Mouse (Mus musculus): ENCODE measurements around the gene Coa6. TPM values are rescaled to one million over a fixed set of nuclear protein-coding genes. Genes with fewer than 3 reads are reported as not detected.
A peak's percentile ranks its signal among the peaks of the same experiment; 100 is the strongest.

Gene Coa6
- polyA plus RNA-seq, 2 experiments = 26.7 to 39.5 TPM

GRCm38 (mm10) chr8:126382749-126383148 is 39.6 kb upstream of the Coa6 start:
- Histone ChIP-seq H3K27me3 (ENCODE audit: control insufficient read depth, insufficient read depth, low read length) (no peaks in the 10 kb centered on the region), H3K9me3 (ENCODE audit: control insufficient read depth, low read length) (no peaks in the 10 kb centered on the region), H3K4me3 (ENCODE audit: insufficient read depth in 1 of 2, low read depth in 2 of 2, low read length in 2 of 2) (no peak overlapping the region), H3K4me1 (replicated peaks; ENCODE audit: control insufficient read depth in 2 of 2, insufficient read depth in 2 of 2, low read length in 1 of 2) (no peaks in the 10 kb centered on the region), H3K9ac (replicated peaks) (no peak overlapping the region), H3K27ac (no peak overlapping the region), H3K36me3 (replicated peaks; ENCODE audit: control insufficient read depth, insufficient read depth, low read depth) (no peaks in the 10 kb centered on the region), H3K4me2 (ENCODE audit: low read depth) (no peak overlapping the region)
- 33% methylated on average over 5 of the region's 5 CpGs for whole genome bisulfite sequencing (ENCODE audit: insufficient replicate concordance)
- DNase-seq (ENCODE audit: low read depth in 3 of 3, low spot score in 3 of 3) (no peak), ATAC-seq (ENCODE audit: insufficient read depth) (no peak)
- TF ChIP-seq CTCF (IDR thresholded peaks at IDR 0.05; ENCODE audit: low read depth) (peak; percentile 62), EP300 (IDR thresholded peaks at IDR 0.05; ENCODE audit: low read depth) (no peak)

- no peaks in the 10 kb centered on the region for H3K36me3 ChIP-seq (replicated peaks; ENCODE audit: control insufficient read depth, insufficient read depth, low read depth)
- H3K27me3 ChIP-seq (ENCODE audit: control insufficient read depth, insufficient read depth, low read length) = no peaks in the 10 kb centered on the region
- no peak overlapping the region for H3K9ac ChIP-seq (replicated peaks)
- 62% methylated on average over 4 of the region's 4 CpGs for whole genome bisulfite sequencing (ENCODE audit: insufficient replicate concordance)
- no peaks in the 10 kb centered on the region for H3K4me1 ChIP-seq (replicated peaks; ENCODE audit: control insufficient read depth in 2 of 2, insufficient read depth in 2 of 2, low read length in 1 of 2)
- no peak for ATAC-seq (ENCODE audit: insufficient read depth)
- no peak overlapping the region for H3K4me2 ChIP-seq (ENCODE audit: low read depth)
- no peak for TF ChIP-seq CTCF (IDR thresholded peaks at IDR 0.05; ENCODE audit: low read depth)
- TF ChIP-seq EP300 (IDR thresholded peaks at IDR 0.05; ENCODE audit: low read depth) = no peak
- H3K4me3 ChIP-seq (ENCODE audit: insufficient read depth in 1 of 2, low read depth in 2 of 2, low read length in 2 of 2) = no peak overlapping the region
- H3K9me3 ChIP-seq (ENCODE audit: control insufficient read depth, low read length) = no peaks in the 10 kb centered on the region
- DNase-seq (ENCODE audit: low read depth in 3 of 3, low spot score in 3 of 3) = no peak
- no peak overlapping the region for H3K27ac ChIP-seq
Measured at GRCm38 (mm10) chr8:126387566-126387965, 34.7 kb upstream of the Coa6 start.

- H3K27ac ChIP-seq = no peak overlapping the region
- no peaks in the 10 kb centered on the region for H3K36me3 ChIP-seq (replicated peaks; ENCODE audit: control insufficient read depth, insufficient read depth, low read depth)
- no peaks in the 10 kb centered on the region for H3K27me3 ChIP-seq (ENCODE audit: control insufficient read depth, insufficient read depth, low read length)
- no peak overlapping the region for H3K4me2 ChIP-seq (ENCODE audit: low read depth)
- DNase-seq (ENCODE audit: low read depth in 3 of 3, low spot score in 3 of 3) = no peak
- H3K9ac ChIP-seq (replicated peaks) = no peak overlapping the region
- TF ChIP-seq EP300 (IDR thresholded peaks at IDR 0.05; ENCODE audit: low read depth) = no peak
- no peak for TF ChIP-seq CTCF (IDR thresholded peaks at IDR 0.05; ENCODE audit: low read depth)
- WGBS (ENCODE audit: insufficient replicate concordance) = 36% methylated on average over 2 of the region's 2 CpGs
- no peak for ATAC-seq (ENCODE audit: insufficient read depth)
- H3K4me1 ChIP-seq (replicated peaks; ENCODE audit: control insufficient read depth in 2 of 2, insufficient read depth in 2 of 2, low read length in 1 of 2) = no peaks in the 10 kb centered on the region
- H3K4me3 ChIP-seq (ENCODE audit: insufficient read depth in 1 of 2, low read depth in 2 of 2, low read length in 2 of 2) = no peak overlapping the region
- no peaks in the 10 kb centered on the region for H3K9me3 ChIP-seq (ENCODE audit: control insufficient read depth, low read length)
Measured at GRCm38 (mm10) chr8:126391541-126391940, 30.8 kb upstream of the Coa6 start.

GRCm38 (mm10) chr8:126395386-126395785 is 26.9 kb upstream of the Coa6 start:
- 66% methylated on average over 9 of the region's 9 CpGs for WGBS (ENCODE audit: insufficient replicate concordance)

GRCm38 (mm10) chr8:126395917-126396316 is 26.4 kb upstream of the Coa6 start:
- Histone ChIP-seq H3K9ac (replicated peaks) (no peak overlapping the region), H3K36me3 (replicated peaks; ENCODE audit: control insufficient read depth, insufficient read depth, low read depth) (no peaks in the 10 kb centered on the region), H3K4me1 (replicated peaks; ENCODE audit: control insufficient read depth in 2 of 2, insufficient read depth in 2 of 2, low read length in 1 of 2) (no peaks in the 10 kb centered on the region), H3K27me3 (ENCODE audit: control insufficient read depth, insufficient read depth, low read length) (no peaks in the 10 kb centered on the region), H3K4me3 (ENCODE audit: insufficient read depth in 1 of 2, low read depth in 2 of 2, low read length in 2 of 2) (no peak overlapping the region), H3K4me2 (ENCODE audit: low read depth) (no peak overlapping the region), H3K9me3 (ENCODE audit: control insufficient read depth, low read length) (no peaks in the 10 kb centered on the region), H3K27ac (no peak overlapping the region)
- ATAC-seq (ENCODE audit: insufficient read depth) (no peak), DNase-seq (ENCODE audit: low read depth in 3 of 3, low spot score in 3 of 3) (no peak)
- WGBS (ENCODE audit: insufficient replicate concordance) = 54% methylated on average over 5 of the region's 5 CpGs
- TF ChIP-seq EP300 (IDR thresholded peaks at IDR 0.05; ENCODE audit: low read depth) (no peak), CTCF (IDR thresholded peaks at IDR 0.05; ENCODE audit: low read depth) (no peak)

More at GRCm38 (mm10) chr8:126395386-126395785, 26.9 kb upstream of the Coa6 start:
- Histone ChIP-seq H3K4me2 (ENCODE audit: low read depth) (no peak overlapping the region), H3K4me1 (replicated peaks; ENCODE audit: control insufficient read depth in 2 of 2, insufficient read depth in 2 of 2, low read length in 1 of 2) (no peaks in the 10 kb centered on the region), H3K36me3 (replicated peaks; ENCODE audit: control insufficient read depth, insufficient read depth, low read depth) (no peaks in the 10 kb centered on the region), H3K27ac (no peak overlapping the region), H3K9me3 (ENCODE audit: control insufficient read depth, low read length) (no peaks in the 10 kb centered on the region), H3K9ac (replicated peaks) (no peak overlapping the region), H3K27me3 (ENCODE audit: control insufficient read depth, insufficient read depth, low read length) (no peaks in the 10 kb centered on the region), H3K4me3 (ENCODE audit: insufficient read depth in 1 of 2, low read depth in 2 of 2, low read length in 2 of 2) (no peak overlapping the region)
- DNase-seq (ENCODE audit: low read depth in 3 of 3, low spot score in 3 of 3) = no peak
- TF ChIP-seq EP300 (IDR thresholded peaks at IDR 0.05; ENCODE audit: low read depth) = no peak
- no peak for ATAC-seq (ENCODE audit: insufficient read depth)
